Mouse (Mus musculus): ENCODE measurements around the gene Serping1. TPM values are rescaled to one million over a fixed set of nuclear protein-coding genes. Genes with fewer than 3 reads are reported as not detected.

Gene Serping1
- polyA plus RNA-seq, 1 experiment from 2014 or later: 33.8 TPM

- H3K4me2 ChIP-seq (replicated peaks): no peak overlapping the region
- WGBS: 88% methylated on average over 2 of the region's 2 CpGs
- H3K4me1 ChIP-seq: peaks cover 14% of the 10 kb centered on the region
- H3K27ac ChIP-seq: no peak overlapping the region
- H3K36me3 ChIP-seq: peaks cover 23% of the 10 kb centered on the region
- H3K9me3 ChIP-seq: no peaks in the 10 kb centered on the region
- H3K9ac ChIP-seq: no peak overlapping the region
- ATAC-seq (ENCODE audit: low FRiP score, low read depth): no peak
- no peaks in the 10 kb centered on the region for H3K27me3 ChIP-seq (replicated peaks)
- no peak overlapping the region for H3K4me3 ChIP-seq
Measured at GRCm38 (mm10) chr2:84720718-84721117, 54.5 kb downstream of the Serping1 start.

DNA sequence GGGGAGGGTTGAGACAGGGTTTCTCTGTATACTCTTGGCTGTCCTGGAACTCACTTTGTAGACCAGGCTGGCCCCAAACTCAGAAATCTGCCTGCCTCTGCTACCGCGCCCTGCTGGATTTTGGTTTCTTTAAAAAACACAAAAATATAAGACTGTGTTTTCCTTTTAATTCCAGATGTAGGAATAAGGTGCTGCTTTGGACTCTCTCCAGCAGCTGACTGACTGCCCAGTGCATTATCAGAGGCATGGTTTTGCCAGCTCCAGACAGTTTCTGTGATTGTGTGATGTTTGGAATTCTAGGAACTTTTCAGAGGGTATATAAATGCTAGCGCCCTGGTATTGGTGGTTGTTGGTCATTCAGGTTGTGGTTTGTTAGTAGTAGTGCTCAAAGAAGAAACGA is 57.9 kb downstream of the Serping1 start:
- peaks cover 13% of the 10 kb centered on the region for H3K4me1 ChIP-seq
- H3K4me2 ChIP-seq (replicated peaks): no peak overlapping the region
- H3K4me3 ChIP-seq: no peak overlapping the region
- no peaks in the 10 kb centered on the region for H3K9me3 ChIP-seq
- no peak overlapping the region for H3K27ac ChIP-seq
- no peaks in the 10 kb centered on the region for H3K27me3 ChIP-seq (replicated peaks)
- no peak for ATAC-seq (ENCODE audit: low FRiP score, low read depth)
- H3K36me3 ChIP-seq: peaks cover 5% of the 10 kb centered on the region; the same call in 1 of the 2 replicates
- 94% methylated on average over 4 of the region's 4 CpGs for WGBS
- H3K9ac ChIP-seq: no peak overlapping the region

GRCm38 (mm10) chr2:84716423-84717355 is 58.6 kb downstream of the Serping1 start:
- WGBS: 41% methylated on average over 9 of the region's 9 CpGs
- Histone ChIP-seq H3K27me3 (replicated peaks) (no peaks in the 10 kb centered on the region), H3K4me1 (peaks cover 13% of the 10 kb centered on the region), H3K27ac (0 out of 2 replicates have a peak overlapping the region, but pooled peaks have one; percentile 46), H3K36me3 (0 out of 2 replicates have a peak, but pooled peaks cover 3% of the 10 kb centered on the region), H3K9ac (peak overlapping the region; percentile 67), H3K4me2 (replicated peaks) (peak overlapping the region; percentile 84), H3K4me3 (peak overlapping the region; percentile 89), H3K9me3 (no peaks in the 10 kb centered on the region)
- no peak for ATAC-seq (ENCODE audit: low FRiP score, low read depth)

- under 1% methylated on average over 33 of the region's 33 CpGs for WGBS
- H3K27me3 ChIP-seq (replicated peaks): no peaks in the 10 kb centered on the region
- H3K4me1 ChIP-seq: peaks cover 13% of the 10 kb centered on the region
- peak; percentile 97 for ATAC-seq (ENCODE audit: low FRiP score, low read depth)
- H3K4me2 ChIP-seq (replicated peaks): peak overlapping the region; percentile 84
- H3K9me3 ChIP-seq: no peaks in the 10 kb centered on the region
- peaks cover 2% of the 10 kb centered on the region for H3K36me3 ChIP-seq
- H3K27ac ChIP-seq: peak overlapping the region; percentile 46; the same call in 1 of the 2 replicates
- peak overlapping the region; percentile 94 for H3K9ac ChIP-seq
- peak overlapping the region; percentile 89 for H3K4me3 ChIP-seq
Measured at GRCm38 (mm10) chr2:84715562-84716361, 59.5 kb downstream of the Serping1 start.

MicroRNA genes within 50 kb of the gene (microRNA counts, 519-probe panel; counts per million panel counts)
- 7,647 counts per million, percentile 97 among the panel's probes with 10 or more counts for microRNA mmu-miR-130a

Small RNAs within 50 kb of the gene (microRNA-seq; reads per million reads assigned to microRNA genes)
- 19,287 reads per million, percentile 98 among the genes with 10 or more reads in this experiment for gene Mir130a

Other genes with a start within 250 kb of the Serping1 start
- gene Ctnnd1, start 124.7 kb downstream of the Serping1 start, polyA plus RNA-seq (2016; fragmentation: Nextera tagmentation; extraction: Ambion mirVana): 44.3 and 50.4 TPM in 2 replicates
- 0.27 and 0.43 TPM in 2 replicates for gene Btbd18, start 116.4 kb downstream of the Serping1 start, polyA plus RNA-seq (2016; fragmentation: Nextera tagmentation; extraction: Ambion mirVana)
- 306 and 312 TPM in 2 replicates for gene Selenoh, start 104.7 kb downstream of the Serping1 start, polyA plus RNA-seq (2016; fragmentation: Nextera tagmentation; extraction: Ambion mirVana)
- not detected in 2 replicates for gene Gm28635, start 97.4 kb downstream of the Serping1 start, polyA plus RNA-seq (2016; fragmentation: Nextera tagmentation; extraction: Ambion mirVana)
- 50.4 and 50.5 TPM in 2 replicates for gene Med19, start 97.0 kb downstream of the Serping1 start, polyA plus RNA-seq (2016; fragmentation: Nextera tagmentation; extraction: Ambion mirVana)
- gene Tmx2, start 96.3 kb downstream of the Serping1 start, polyA plus RNA-seq (2016; fragmentation: Nextera tagmentation; extraction: Ambion mirVana): 196 and 197 TPM in 2 replicates
- 24.3 and 27.1 TPM in 2 replicates for gene Zdhhc5, start 60.3 kb downstream of the Serping1 start, polyA plus RNA-seq (2016; fragmentation: Nextera tagmentation; extraction: Ambion mirVana)
- gene Clp1, start 48.1 kb downstream of the Serping1 start, polyA plus RNA-seq (2016; fragmentation: Nextera tagmentation; extraction: Ambion mirVana): 36.4 and 37.1 TPM in 2 replicates
- gene Ypel4, start 41.4 kb downstream of the Serping1 start, polyA plus RNA-seq (2016; fragmentation: Nextera tagmentation; extraction: Ambion mirVana): 20.5 and 21.4 TPM in 2 replicates
- gene Gm19426, start 31.8 kb downstream of the Serping1 start, polyA plus RNA-seq (2016; fragmentation: Nextera tagmentation; extraction: Ambion mirVana): 7.8 and 9.0 TPM in 2 replicates
- 22.8 and 23.2 TPM in 2 replicates for gene Ube2l6, start 23.4 kb upstream of the Serping1 start, polyA plus RNA-seq (2016; fragmentation: Nextera tagmentation; extraction: Ambion mirVana)
- not detected in 2 replicates for gene Smtnl1, start 47.2 kb upstream of the Serping1 start, polyA plus RNA-seq (2016; fragmentation: Nextera tagmentation; extraction: Ambion mirVana)
- 37.6 and 39.4 TPM in 2 replicates for gene Timm10, start 51.6 kb upstream of the Serping1 start, polyA plus RNA-seq (2016; fragmentation: Nextera tagmentation; extraction: Ambion mirVana)
- gene Slc43a1, start 63.4 kb upstream of the Serping1 start, polyA plus RNA-seq (2016; fragmentation: Nextera tagmentation; extraction: Ambion mirVana): 8.4 and 10.2 TPM in 2 replicates
- gene Rtn4rl2, start 111.3 kb upstream of the Serping1 start, polyA plus RNA-seq (2016; fragmentation: Nextera tagmentation; extraction: Ambion mirVana): 9.5 and 14.7 TPM in 2 replicates
- gene Slc43a3, start 161.1 kb upstream of the Serping1 start, polyA plus RNA-seq (2016; fragmentation: Nextera tagmentation; extraction: Ambion mirVana): 14.9 and 15.9 TPM in 2 replicates
- 0.83 and 1.3 TPM in 2 replicates for gene Prg2, start 205.0 kb upstream of the Serping1 start, polyA plus RNA-seq (2016; fragmentation: Nextera tagmentation; extraction: Ambion mirVana)
- gene Prg3, start 212.8 kb upstream of the Serping1 start, polyA plus RNA-seq (2016; fragmentation: Nextera tagmentation; extraction: Ambion mirVana): 0.46 TPM in 1 of 2 replicates, not detected in the other